Mouse (Mus musculus) midbrain, embryonic 16.5 days (tissue): ENCODE measurements around the gene Krt222. TPM values are rescaled to one million over a fixed set of nuclear protein-coding genes. Genes with fewer than 3 reads are reported as not detected.
A peak's percentile ranks its signal among the peaks of the same experiment; 100 is the strongest.
"Not testable (repeated sequence)": the region's sequence is repeated elsewhere in the genome, so short reads cannot be mapped to it uniquely, and the experiment has no call there.

Source experiments
- ATAC-seq: fragments of 200-750 bp; cut with Nextera tagmentation; 2 replicates; pipeline ENCODE4 v1.8.0; 2017; ENCODE audit warnings: moderate TSS enrichment
- H3K27ac ChIP-seq: fragments of 300-500 bp; sonication (generic); 2 replicates; pipeline ENCODE4 v1.5.1; 2014; ENCODE audit warnings: mild to moderate bottlenecking, low read length, mixed read lengths
- H3K27me3 ChIP-seq: fragments of 300-500 bp; sonication (generic); 2 replicates; pipeline ENCODE4 v1.6.1; 2014; ENCODE audit warnings: low read depth, low read length, mixed read lengths; ENCODE audit not compliant: control insufficient read depth, insufficient read depth
- H3K36me3 ChIP-seq: fragments of 300-500 bp; sonication (generic); 2 replicates; pipeline ENCODE4 v1.6.1; 2014; ENCODE audit warnings: mild to moderate bottlenecking, low read length, moderate library complexity, mixed read lengths; ENCODE audit not compliant: control insufficient read depth, insufficient read depth
- H3K4me1 ChIP-seq: fragments of 300-500 bp; sonication (generic); 2 replicates; pipeline ENCODE4 v1.6.1; 2014; ENCODE audit warnings: mild to moderate bottlenecking, low read length, mixed read lengths; ENCODE audit not compliant: control insufficient read depth, insufficient read depth
- H3K4me2 ChIP-seq: fragments of 300-500 bp; sonication (generic); 2 replicates; pipeline ENCODE4 v1.6.1; 2014; ENCODE audit warnings: mild to moderate bottlenecking, low read length, mixed read lengths
- H3K4me3 ChIP-seq: fragments of 300-500 bp; sonication (generic); 2 replicates; pipeline ENCODE4 v1.5.1; 2014; ENCODE audit warnings: low read depth, mild to moderate bottlenecking, low read length, moderate library complexity, mixed read lengths
- H3K9ac ChIP-seq: fragments of 300-500 bp; sonication (generic); 2 replicates; pipeline ENCODE4 v1.6.1; 2014; ENCODE audit warnings: low read depth, low read length, mixed read lengths
- H3K9me3 ChIP-seq: fragments of 300-500 bp; sonication (generic); replicated peaks from 2 replicates; pipeline ENCODE4 v1.6.1; 2014; ENCODE audit warnings: mild to moderate bottlenecking, low read length, mixed read lengths; ENCODE audit not compliant: control insufficient read depth, poor library complexity, severe bottlenecking
- WGBS: fragments of 180-500 bp; shearing (Covaris S2); extraction: QIAGEN DNeasy Blood & Tissue Kit; methylation state at CpG from one replicate; pipeline ENCODE4 v1.1.7; 2014; 5-methylcytosine and 5-hydroxymethylcytosine counted together
- polyA plus RNA-seq: library from polyadenylated mRNA; unstranded; fragments of >200 nt; fragmentation: Nextera tagmentation; extraction: Ambion mirVana; gene quantifications from 2 replicates; pipeline ENCODE4 v1.2.1, GENCODE M21; 2015

Krt222 gene
- polyA plus RNA-seq, 1 experiment from 2014 or later: 11.3 TPM

GRCm38 (mm10) chr11:99249115-99249514, 5.2 kb upstream of the Krt222 start:
- no peak overlapping the region for H3K27ac ChIP-seq
- 68% methylated on average over 4 of the region's 4 CpGs for WGBS
- H3K4me3 ChIP-seq: no peak overlapping the region
- H3K9ac ChIP-seq: no peak overlapping the region
- no peaks in the 10 kb centered on the region for H3K4me1 ChIP-seq
- no peak for ATAC-seq
- H3K36me3 ChIP-seq: no peaks in the 10 kb centered on the region
- no peaks in the 10 kb centered on the region for H3K27me3 ChIP-seq
- no peak overlapping the region for H3K4me2 ChIP-seq
- no peaks in the 10 kb centered on the region for H3K9me3 ChIP-seq

- no peak overlapping the region for H3K4me2 ChIP-seq
- no peaks in the 10 kb centered on the region for H3K9me3 ChIP-seq
- H3K4me1 ChIP-seq: no peaks in the 10 kb centered on the region
- no peaks in the 10 kb centered on the region for H3K36me3 ChIP-seq
- no peak overlapping the region for H3K27ac ChIP-seq
- ATAC-seq: no peak
- H3K9ac ChIP-seq: no peak overlapping the region
- no peaks in the 10 kb centered on the region for H3K27me3 ChIP-seq
- WGBS: 94% methylated on average over 4 of the region's 4 CpGs
- H3K4me3 ChIP-seq: no peak overlapping the region
Measured at GRCm38 (mm10) chr11:99247916-99248315, 4.0 kb upstream of the Krt222 start.

- ATAC-seq: not testable (repeated sequence)
Measured at GRCm38 (mm10) chr11:99244519-99244918, 634 bp upstream of the Krt222 start.

GRCm38 (mm10) chr11:99243200-99243819, 575 bp downstream of the Krt222 start:
- Histone ChIP-seq H3K4me3 (peak overlapping the region; percentile 37), H3K9ac (peak overlapping the region; percentile 60), H3K9me3 (no peaks in the 10 kb centered on the region), H3K27me3 (no peaks in the 10 kb centered on the region), H3K36me3 (no peaks in the 10 kb centered on the region), H3K27ac (peak overlapping the region; percentile 73), H3K4me1 (no peaks in the 10 kb centered on the region), H3K4me2 (peak overlapping the region; percentile 56)
- WGBS: 72% methylated on average over 3 of the region's 3 CpGs
- ATAC-seq: no peak

More at GRCm38 (mm10) chr11:99244519-99244918, 634 bp upstream of the Krt222 start:
- not testable (repeated sequence) for H3K36me3 ChIP-seq, H3K27me3 ChIP-seq, H3K27ac ChIP-seq, H3K4me3 ChIP-seq, H3K4me1 ChIP-seq, H3K9me3 ChIP-seq, H3K9ac ChIP-seq, H3K4me2 ChIP-seq
- WGBS: 41% methylated on average over 3 of the region's 3 CpGs

- Histone ChIP-seq H3K36me3 (no peaks in the 10 kb centered on the region), H3K4me1 (no peaks in the 10 kb centered on the region), H3K27ac (no peak overlapping the region), H3K9ac (no peak overlapping the region), H3K9me3 (no peaks in the 10 kb centered on the region), H3K27me3 (no peaks in the 10 kb centered on the region), H3K4me2 (no peak overlapping the region), H3K4me3 (no peak overlapping the region)
- ATAC-seq: no peak
- 78% methylated on average over 5 of the region's 5 CpGs for WGBS
Measured at GRCm38 (mm10) chr11:99242056-99242455, 1.8 kb downstream of the Krt222 start.

- H3K4me1 ChIP-seq: no peaks in the 10 kb centered on the region
- H3K36me3 ChIP-seq: no peaks in the 10 kb centered on the region
- H3K9ac ChIP-seq: no peak overlapping the region
- H3K9me3 ChIP-seq: no peaks in the 10 kb centered on the region
- no peak for ATAC-seq
- no peak overlapping the region for H3K27ac ChIP-seq
- H3K4me3 ChIP-seq: no peak overlapping the region
- H3K4me2 ChIP-seq: no peak overlapping the region
- no peaks in the 10 kb centered on the region for H3K27me3 ChIP-seq
- WGBS: 71% methylated on average over 14 of the region's 14 CpGs
Measured at GRCm38 (mm10) chr11:99238468-99238867, 5.4 kb downstream of the Krt222 start.

GRCm38 (mm10) chr11:99231049-99231816, 12.7 kb downstream of the Krt222 start:
- 27% methylated on average over 15 of the region's 15 CpGs for WGBS
- H3K36me3 ChIP-seq: peaks cover 1% of the 10 kb centered on the region; the same call in 1 of the 2 replicates
- no peaks in the 10 kb centered on the region for H3K27me3 ChIP-seq
- peak overlapping the region; percentile 84 for H3K4me2 ChIP-seq
- H3K27ac ChIP-seq: peak overlapping the region; percentile 99
- peak; percentile 49; the same call in 1 of the 2 replicates for ATAC-seq
- peaks cover 31% of the 10 kb centered on the region for H3K4me1 ChIP-seq
- peak overlapping the region; percentile 73 for H3K4me3 ChIP-seq
- H3K9me3 ChIP-seq: no peaks in the 10 kb centered on the region
- peak overlapping the region; percentile 91 for H3K9ac ChIP-seq

- no peaks in the 10 kb centered on the region for H3K9me3 ChIP-seq
- peak within 1 kb of the TSS; percentile 99 for H3K27ac ChIP-seq
- peaks cover 5% of the 10 kb centered on the region; the same call in 1 of the 2 replicates for H3K36me3 ChIP-seq
- peak within 1 kb of the TSS; percentile 73 for H3K4me3 ChIP-seq
- under 1% methylated on average over 78 of the region's 87 CpGs for WGBS
- peaks cover 33% of the 10 kb centered on the region for H3K4me1 ChIP-seq
- ATAC-seq: peak; percentile 91
- peak within 1 kb of the TSS; percentile 91 for H3K9ac ChIP-seq
- H3K27me3 ChIP-seq: no peaks in the 10 kb centered on the region
- peak within 1 kb of the TSS; percentile 84 for H3K4me2 ChIP-seq
Measured at GRCm38 (mm10) chr11:99230261-99231048, 13.4 kb downstream of the Krt222 start, which contains the start of gene Smarce1. Gene Smarce1, minus strand, starts transcription at chr11:99231017.
